Mouse (Mus musculus): ENCODE results near the gene Gtf2ird1.
"Not testable (repeated sequence)": the region's sequence is repeated elsewhere in the genome, so short reads cannot be mapped to it uniquely, and the experiment has no call there.

The Gtf2ird1 gene

GRCm38 (mm10) chr5:134343530-134343929 lies 113.0 kb downstream of the Gtf2ird1 start:
- not testable (repeated sequence) for DNase-seq (ENCODE audit: low read depth)

- no peak for DNase-seq (ENCODE audit: low read depth)
These were observed 113.9 kb downstream of the Gtf2ird1 start for GRCm38 (mm10) chr5:134342503-134343205.

DNA sequence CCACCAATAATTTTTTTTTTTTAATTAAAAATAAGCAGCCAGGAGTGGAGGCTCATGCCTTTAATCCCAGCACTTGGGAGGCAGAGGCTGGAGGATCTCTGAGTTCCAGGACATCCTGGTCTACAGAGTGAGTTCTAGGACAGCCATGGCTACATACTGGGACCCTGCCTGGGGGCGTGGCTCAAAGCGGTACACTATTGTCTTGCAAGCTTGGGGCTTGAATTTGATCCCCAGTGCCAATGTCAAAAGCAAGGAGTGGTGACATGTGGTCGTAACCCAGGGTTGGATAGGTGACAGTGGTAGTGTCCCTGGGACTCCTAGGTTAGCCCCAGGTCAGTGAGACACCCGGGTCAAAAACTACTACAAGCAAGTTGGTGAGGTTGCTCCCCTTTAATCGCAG lies 114.8 kb downstream of the Gtf2ird1 start:
- no peak for DNase-seq (ENCODE audit: low read depth)

DNA sequence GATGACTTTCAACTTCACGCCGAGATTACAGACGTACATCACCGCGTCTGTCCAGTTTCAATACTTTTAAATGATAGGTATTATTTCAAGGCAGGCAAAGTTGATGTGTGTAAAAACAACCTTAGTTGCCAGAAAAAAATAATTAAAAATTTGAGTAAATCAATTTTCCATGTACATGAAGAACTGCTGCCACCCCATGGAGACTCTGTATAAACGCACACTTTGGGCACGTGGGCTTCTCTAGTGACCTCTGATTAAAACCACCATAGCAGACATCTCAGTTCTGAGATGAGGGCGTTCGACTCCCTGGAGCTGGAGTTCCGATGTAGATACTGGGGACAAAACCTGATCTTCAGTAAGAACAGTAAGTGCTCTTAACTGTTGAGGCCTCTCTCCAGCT lies 115.2 kb downstream of the Gtf2ird1 start:
- DNase-seq (ENCODE audit: low read depth) = peak; percentile 73

DNA sequence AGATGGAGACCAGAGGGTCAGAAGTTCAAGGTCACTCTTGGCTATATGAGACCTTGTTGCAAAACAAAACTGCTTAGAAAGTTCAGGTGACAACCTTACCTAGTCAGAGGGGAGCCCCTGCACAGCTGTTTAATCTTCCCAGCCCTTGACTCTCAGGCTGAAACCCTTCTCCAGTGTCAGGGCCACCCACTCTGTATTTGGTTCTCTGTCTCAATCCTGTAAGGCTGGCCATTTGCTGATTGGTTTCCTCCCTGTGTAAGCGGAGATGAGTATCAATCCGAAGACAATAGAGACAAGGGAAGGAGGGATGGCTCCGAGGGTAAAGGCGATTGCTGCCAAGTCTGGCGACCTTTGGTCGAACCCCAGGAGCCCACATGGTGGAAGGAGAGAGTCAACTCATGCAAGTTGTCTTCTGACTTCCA lies 116.4 kb downstream of the Gtf2ird1 start:
- no peak for DNase-seq (ENCODE audit: low read depth)

GRCm38 (mm10) chr5:134337012-134337411 lies 119.5 kb downstream of the Gtf2ird1 start:
- DNase-seq (ENCODE audit: low read depth) = not testable (repeated sequence)

GRCm38 (mm10) chr5:134332743-134333142 lies 123.8 kb downstream of the Gtf2ird1 start:
- peak; percentile 72 for DNase-seq (ENCODE audit: low read depth)

DNA sequence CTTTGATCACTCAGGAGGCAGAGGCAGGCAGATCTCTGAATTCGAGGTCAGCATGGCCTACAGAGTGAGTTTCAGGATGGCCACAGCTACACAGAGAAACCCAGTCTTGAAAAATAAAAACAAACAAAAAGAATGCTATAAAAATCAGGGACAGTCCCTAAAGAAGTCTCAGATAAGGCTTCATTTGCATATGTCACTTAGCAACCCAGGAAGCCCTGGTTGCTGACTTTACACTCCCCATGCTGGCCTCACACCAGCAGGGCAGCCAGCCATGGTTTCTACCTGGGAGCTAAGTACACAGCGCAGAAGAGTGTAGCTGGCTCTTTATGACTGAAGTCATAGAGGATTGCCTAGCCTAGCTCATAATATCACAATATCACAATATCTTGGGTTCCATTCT lies 126.4 kb downstream of the Gtf2ird1 start:
- peak; percentile 61 for DNase-seq (ENCODE audit: low read depth)

GRCm38 (mm10) chr5:134329311-134329710 lies 127.2 kb downstream of the Gtf2ird1 start:
- DNase-seq (ENCODE audit: low read depth) = no peak

DNA sequence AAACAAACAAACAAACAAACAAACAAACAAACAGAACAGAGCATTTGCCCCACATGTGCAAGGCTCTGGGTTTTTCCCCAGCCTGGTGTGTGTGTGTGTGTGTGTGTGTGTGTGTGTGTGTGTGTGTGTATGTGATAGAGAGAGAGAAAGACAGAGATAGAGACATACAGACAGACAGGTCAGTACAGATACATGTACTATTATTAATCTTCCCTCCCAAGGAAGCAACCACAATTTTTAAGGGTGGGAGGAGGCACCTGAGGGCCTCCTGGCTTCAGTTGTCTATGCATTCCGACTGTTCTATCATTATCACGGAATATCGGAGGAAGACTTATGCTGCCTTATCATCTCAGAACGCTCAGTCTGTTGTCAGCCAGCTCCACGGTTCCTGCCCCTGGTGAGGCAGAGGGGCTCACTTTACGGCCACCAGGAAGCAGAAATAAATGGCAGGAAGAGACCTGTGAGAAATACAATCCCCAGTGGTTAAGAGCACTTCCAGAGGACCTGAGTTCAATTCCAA lies 128.0 kb downstream of the Gtf2ird1 start:
- DNase-seq (ENCODE audit: low read depth) = no peak

DNA sequence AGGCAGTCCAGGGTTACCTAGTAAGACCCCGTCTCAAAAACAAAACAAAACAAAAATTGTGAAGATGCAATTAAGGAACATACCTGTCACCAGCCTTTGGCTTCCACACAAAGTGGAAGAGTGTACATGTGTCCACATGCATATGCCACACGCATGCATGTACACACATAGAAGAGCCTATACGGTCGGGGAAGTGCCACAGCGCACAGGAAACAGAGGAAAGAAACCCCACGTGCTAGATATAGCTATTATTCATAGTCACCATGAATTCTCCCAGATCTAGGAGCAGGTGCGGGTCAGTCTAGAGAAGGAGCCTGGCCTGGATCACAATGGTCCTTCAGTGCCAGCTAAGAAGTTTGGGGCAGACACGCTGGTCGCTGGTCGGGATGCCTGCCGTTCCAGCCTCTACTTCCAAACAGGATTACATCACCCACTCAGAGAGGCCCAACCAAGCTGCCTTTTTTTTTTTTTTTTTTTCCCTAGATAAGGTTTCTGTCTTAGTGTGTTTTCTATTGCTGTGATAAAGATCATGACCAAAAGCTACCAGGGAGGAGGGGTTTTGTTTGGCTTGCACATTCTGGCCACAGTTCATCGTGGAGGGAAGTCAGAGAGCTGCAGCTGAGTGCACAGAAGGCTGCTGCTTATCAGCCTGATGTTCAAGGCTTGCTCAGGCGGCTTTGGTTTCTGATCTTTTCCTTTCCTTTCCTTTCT lies 130.5 kb downstream of the Gtf2ird1 start:
- DNase-seq (ENCODE audit: low read depth) = peak; percentile 58

DNA sequence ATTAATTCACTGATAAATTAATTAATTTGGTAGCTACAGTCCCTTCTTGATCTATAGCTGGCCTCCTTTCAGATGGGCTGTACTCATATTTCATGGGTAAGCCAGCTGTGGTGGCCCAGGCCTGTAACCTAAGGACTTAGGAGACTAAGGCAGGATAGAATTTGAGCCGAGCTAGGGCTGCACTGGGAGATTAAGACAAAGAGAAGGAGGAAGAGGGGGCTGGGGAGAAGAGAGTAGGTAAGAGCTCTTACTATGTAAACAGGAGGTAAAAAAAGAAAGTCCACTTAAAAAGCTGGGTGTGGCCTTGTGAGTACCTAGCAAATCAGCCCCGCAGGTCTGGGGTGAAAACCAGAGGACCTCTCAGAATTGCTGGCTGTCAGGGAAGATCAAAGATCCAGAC lies 132.6 kb downstream of the Gtf2ird1 start:
- DNase-seq (ENCODE audit: low read depth) = no peak

DNA sequence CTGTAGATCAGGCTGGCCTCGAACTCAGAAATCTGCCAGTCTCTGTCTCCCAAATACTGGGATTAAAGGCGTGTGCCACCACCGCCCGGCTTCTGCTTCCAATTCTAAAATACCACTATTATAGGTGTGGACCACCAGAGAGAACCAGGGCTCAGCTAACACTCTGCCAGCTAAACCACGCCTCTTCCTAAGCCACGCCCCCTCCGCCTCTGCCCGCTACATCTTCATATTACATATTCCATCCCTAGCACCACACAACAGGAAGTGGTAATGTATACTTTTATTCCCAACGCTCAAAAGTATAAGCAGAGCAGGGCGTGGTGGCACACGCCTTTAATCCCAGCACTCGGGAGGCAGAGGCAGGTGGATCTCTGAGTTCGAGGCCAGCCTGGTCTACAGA lies 133.2 kb downstream of the Gtf2ird1 start:
- DNase-seq (ENCODE audit: low read depth) = peak; percentile 66

DNA sequence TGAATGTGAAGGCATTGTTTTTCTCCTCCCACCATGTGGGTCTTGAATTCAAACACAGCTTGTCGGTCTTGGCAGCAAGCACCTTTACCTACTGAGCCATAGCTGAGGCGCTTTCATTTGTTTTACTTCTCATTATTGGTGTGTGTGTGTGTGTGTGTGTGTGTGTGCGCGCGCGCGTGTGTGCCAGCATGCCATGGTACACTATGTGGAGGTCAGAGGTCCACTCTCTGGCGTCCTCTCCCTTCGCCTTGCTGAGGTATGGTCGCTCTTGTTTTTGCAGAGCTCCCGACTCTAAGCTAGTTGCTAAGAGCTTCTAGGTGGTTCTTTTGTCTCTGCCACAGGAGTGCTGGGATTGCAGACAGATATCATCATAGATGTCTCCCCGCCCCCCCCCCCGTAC lies 134.2 kb downstream of the Gtf2ird1 start:
- DNase-seq (ENCODE audit: low read depth) = no peak

DNA sequence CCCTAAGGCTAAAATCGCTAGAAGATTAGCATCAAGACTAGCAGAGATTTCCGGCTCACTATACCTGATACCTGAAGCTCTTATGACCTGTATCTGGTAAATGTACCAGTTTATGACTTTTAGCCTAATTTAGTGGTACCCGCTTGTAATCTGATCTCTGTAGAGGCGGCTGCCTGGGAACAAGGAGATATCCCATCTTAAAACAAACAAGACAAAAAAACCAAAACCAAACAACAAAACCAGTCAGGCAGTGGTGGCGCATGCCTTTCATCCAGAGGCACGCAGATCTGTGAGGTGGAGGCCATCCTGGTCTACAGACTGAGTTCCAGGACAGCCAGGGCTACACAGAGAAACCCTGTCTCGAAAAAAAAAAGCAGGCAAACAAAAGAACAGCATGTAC lies 134.8 kb downstream of the Gtf2ird1 start:
- no peak for DNase-seq (ENCODE audit: low read depth)

GRCm38 (mm10) chr5:134318903-134319302 lies 137.6 kb downstream of the Gtf2ird1 start:
- no peak for DNase-seq (ENCODE audit: low read depth)

GRCm38 (mm10) chr5:134316721-134317120 lies 139.8 kb downstream of the Gtf2ird1 start:
- DNase-seq (ENCODE audit: low read depth) = no peak

DNA sequence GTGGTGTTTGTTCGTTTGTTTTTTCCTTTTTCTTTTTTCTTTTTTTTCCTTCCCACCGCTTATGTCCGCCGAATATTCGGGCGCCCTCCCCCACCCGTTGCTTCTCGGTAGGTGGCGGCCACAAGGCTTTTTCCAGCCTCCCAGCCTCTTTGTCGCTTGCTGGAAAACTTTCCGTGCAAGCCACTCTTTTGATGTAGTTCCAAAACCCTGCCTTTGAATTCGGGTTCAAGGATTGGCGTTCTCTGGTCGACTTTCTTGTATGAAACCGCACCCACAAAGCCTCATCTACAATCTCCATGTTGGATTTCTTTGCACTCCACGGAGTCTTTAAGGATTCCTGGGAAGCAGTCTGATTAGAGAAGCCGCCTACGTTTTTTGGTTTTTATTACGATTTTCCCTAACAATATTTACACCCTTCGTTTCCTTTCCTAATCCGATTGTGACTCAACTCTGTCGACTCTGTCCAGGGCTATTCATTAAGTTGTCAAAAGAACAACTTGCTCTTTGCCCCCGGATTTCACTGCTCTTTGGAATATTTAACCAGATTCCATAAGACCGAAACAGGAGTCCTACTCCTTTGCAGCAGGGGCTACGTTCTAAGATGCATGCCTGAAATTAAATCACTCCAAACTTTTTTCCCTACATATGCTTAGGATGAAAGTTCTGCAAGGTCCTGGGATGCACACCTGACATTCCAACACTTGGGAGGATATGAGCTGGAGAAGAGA lies 140.7 kb downstream of the Gtf2ird1 start:
- peak; percentile 45 for DNase-seq (ENCODE audit: low read depth)

DNA sequence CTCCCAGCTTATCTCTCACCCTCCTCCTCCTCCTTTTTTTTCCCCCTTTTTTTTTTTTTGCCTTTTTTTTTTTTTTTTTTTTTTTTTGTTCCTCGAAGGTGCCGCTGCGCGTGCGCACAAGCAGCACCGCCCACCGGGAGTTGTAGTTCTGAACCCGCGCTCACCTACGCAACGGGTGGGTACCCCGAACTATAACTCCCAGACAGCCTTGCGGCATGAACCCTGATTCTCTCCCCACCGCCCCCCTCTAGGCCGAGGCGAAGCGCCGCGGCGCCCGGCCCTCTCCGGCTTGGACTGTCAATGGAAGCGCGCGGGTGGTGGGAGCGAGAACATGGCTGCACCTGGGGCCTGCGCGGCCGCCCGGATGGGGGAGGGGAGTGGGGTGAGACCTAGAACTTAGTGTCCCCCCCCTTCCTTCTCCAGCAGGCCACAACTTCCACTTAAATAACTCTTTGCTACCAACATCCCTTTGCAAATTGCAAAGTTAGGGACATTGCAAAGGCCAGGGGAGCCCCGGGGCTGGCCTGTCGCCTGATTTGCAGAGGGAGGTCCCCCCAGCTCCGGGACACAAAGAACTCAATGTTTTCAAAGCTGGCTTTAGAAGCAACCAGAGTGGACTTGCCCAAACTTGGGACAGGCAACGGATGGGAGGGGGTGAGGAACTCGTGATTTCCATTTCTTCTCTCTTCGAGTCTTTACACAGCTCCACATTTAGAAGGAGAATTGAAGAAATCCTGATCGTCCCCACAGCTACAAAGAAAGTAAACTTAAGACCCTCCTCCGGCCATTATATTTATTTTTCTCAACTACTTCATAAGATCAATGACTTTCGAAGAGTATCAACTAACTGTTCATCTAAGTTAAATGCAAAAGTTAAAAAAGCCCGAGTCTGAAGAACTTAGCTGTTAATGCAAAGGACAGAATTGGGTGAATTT lies 141.6 kb downstream of the Gtf2ird1 start, which contains the start of gene Gtf2i:
Gene Gtf2i, minus strand, starts transcription at position 73 of the 935 bp plus-strand sequence.
- DNase-seq (ENCODE audit: low read depth) = peak; percentile 94

DNA sequence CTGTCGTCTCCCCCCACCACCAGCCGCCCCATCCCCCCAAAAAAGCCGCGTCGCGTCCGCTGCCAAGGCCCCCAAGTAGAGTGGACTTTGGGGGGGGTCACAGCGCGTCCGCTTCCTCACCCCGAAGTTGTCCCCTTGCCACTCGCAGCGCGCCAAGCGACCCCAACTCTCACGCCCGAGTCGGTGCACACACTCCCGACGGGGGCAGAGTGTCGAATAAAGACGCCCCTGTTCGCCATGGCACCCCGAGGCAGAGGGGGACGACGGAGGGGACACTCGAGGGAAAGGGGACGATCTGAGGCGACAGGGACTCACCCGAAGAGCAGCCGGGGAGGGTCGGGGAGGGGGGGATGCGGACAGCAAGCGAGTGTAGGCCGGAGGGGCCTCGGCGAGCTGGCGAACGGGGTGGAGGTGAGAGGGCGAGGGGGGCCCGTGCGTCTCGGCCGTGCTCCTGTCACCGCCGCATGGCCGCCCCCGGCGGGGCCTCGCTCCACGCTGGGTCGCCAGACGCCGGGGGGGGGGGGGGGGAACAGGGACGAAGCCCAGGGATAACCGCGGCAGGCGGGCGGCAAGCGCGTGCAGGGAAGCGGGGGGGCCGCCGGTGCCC lies 142.3 kb downstream of the Gtf2ird1 start:
- DNase-seq (ENCODE audit: low read depth) = peak; percentile 78
